Mouse (Mus musculus) forebrain, postnatal 0 days (tissue): ENCODE data around the gene Rom1. TPM values are rescaled to one million over a fixed set of nuclear protein-coding genes. Genes with fewer than 3 reads are reported as not detected.

ENCODE experiments used
- ATAC-seq: fragments of 200-750 bp; cut with Nextera tagmentation; 2 replicates; pipeline ENCODE4 v1.8.0; 2017; ENCODE audit warnings: mild to moderate bottlenecking, moderate library complexity
- DNase-seq: peaks from one replicate; pipeline ENCODE4 v3.0.0-alpha.2; 2015
- H3K27ac ChIP-seq: fragments of 300-500 bp; sonication (generic); 2 replicates; pipeline ENCODE4 v1.5.1; 2014; ENCODE audit warnings: low read depth, mild to moderate bottlenecking, antibody characterized with exemption, low read length, moderate library complexity, mixed read lengths
- H3K27me3 ChIP-seq: fragments of 300-500 bp; sonication (generic); 2 replicates; pipeline ENCODE4 v1.6.1; 2014; ENCODE audit warnings: mild to moderate bottlenecking, low read length, mixed read lengths; ENCODE audit not compliant: insufficient read depth
- H3K36me3 ChIP-seq: fragments of 300-500 bp; sonication (generic); 2 replicates; pipeline ENCODE4 v1.6.1; 2014; ENCODE audit warnings: mild to moderate bottlenecking, moderate library complexity; ENCODE audit not compliant: insufficient read depth
- H3K4me1 ChIP-seq: fragments of 300-500 bp; sonication (generic); 2 replicates; pipeline ENCODE4 v1.6.1; 2014; ENCODE audit warnings: antibody characterized with exemption; ENCODE audit not compliant: insufficient read depth
- H3K4me2 ChIP-seq: fragments of 300-500 bp; sonication (generic); 2 replicates; pipeline ENCODE4 v1.6.1; 2014; ENCODE audit warnings: low read depth, mild to moderate bottlenecking, moderate library complexity
- H3K4me3 ChIP-seq: fragments of 300-500 bp; sonication (generic); 2 replicates; pipeline ENCODE4 v1.5.1; 2014; ENCODE audit warnings: low read depth, low read length, mixed read lengths
- H3K9ac ChIP-seq: fragments of 300-500 bp; sonication (generic); 2 replicates; pipeline ENCODE4 v1.6.1; 2014; ENCODE audit warnings: mild to moderate bottlenecking
- H3K9me3 ChIP-seq: fragments of 300-500 bp; sonication (generic); 2 replicates; pipeline ENCODE4 v1.6.1; 2016; ENCODE audit warnings: low read length
- CTCF ChIP-seq: sonication (generic); IDR thresholded peaks from 2 replicates; pipeline ENCODE4 v1.5.1; 2016; ENCODE audit warnings: antibody characterized with exemption, control low read depth, low read depth
- WGBS: fragments of 180-500 bp; shearing (Covaris S2); extraction: QIAGEN DNeasy Blood & Tissue Kit; methylation state at CpG from one replicate; pipeline ENCODE4 v1.1.7; 2014; 5-methylcytosine and 5-hydroxymethylcytosine counted together
- polyA plus RNA-seq: library from polyadenylated mRNA; unstranded; fragments of >200 nt; fragmentation: Nextera tagmentation; extraction: Ambion mirVana; gene quantifications from 2 replicates; pipeline ENCODE4 v1.2.1, GENCODE M21; 2015
- total RNA-seq: library from RNA; depleted of rRNA; stranded (reverse); fragments of >200 nt; gene quantifications from 2 replicates; pipeline ENCODE4 v1.2.3, GENCODE M21; 2014

Gene Rom1
- total and polyA plus RNA-seq, 2 experiments from 2014 or later: 3.3 to 3.5 TPM

DNA sequence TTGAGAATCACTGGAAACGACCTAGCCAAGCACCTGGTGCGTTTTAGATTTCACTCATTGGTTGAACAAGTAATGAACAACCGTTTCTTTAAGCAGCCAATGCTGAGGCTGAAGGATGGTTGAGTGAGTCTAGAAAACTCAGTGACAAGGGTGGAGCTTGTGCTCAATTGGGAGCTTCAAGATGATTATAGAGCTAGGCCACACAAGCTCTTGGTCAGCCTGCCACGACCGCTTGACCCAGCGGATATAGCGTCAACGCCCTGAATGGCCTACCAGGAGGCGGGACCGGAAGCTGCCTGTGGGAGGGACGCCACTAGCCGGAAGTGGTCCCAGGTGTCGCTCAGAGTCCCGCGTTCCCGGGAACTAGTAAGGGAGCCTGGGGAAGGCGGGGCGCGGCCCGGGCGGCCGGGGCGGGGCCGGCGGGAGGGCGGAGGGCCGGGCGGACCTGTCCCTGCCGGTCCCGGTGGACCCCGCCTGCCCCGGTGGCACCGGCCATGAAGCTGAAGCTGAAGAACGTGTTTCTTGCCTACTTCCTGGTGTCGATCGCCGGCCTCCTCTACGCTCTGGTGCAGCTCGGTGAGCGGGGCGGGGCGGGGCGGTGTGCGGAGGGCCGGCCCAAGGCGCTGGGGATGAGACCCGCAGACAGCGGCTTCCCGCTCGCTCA, 9.0 kb downstream of the Rom1 start, which contains the start of gene B3gat3:
Gene B3gat3, plus strand, starts transcription at position 302 of the 664 bp plus-strand sequence.
- Histone ChIP-seq H3K4me3 (peak within 1 kb of the TSS; percentile 89), H3K27me3 (no peaks in the 10 kb centered on the region), H3K4me2 (peak within 1 kb of the TSS; percentile 79), H3K9me3 (no peaks in the 10 kb centered on the region), H3K9ac (peak within 1 kb of the TSS; percentile 76), H3K36me3 (peaks cover 14% of the 10 kb centered on the region), H3K27ac (peak within 1 kb of the TSS; percentile 86), H3K4me1 (peaks cover 14% of the 10 kb centered on the region)
- 2% methylated on average over 39 of the region's 50 CpGs for WGBS
- ATAC-seq (peak; percentile 97), DNase-seq (peak; percentile 92)
- TF ChIP-seq CTCF: no peak

DNA sequence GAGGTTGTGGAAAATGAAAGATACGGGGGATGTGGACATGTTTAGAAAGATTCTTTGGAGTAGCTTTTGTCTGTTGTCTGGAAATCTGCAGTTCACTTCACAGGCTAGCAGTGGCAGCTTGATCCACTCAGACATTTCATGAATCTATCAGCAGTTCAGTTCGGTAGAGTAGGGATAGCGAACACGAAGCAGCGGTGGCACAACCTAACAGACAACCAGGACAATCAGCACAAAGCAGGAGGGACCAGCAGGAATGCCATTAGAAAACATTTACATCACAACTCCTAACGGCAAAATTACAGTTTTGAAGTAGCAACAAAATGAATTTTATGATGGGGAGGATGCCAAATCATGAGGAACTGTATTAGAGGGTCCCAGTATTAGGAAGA, 9.5 kb downstream of the Rom1 start:
- TF ChIP-seq CTCF: no peak
- WGBS: 70% methylated on average over 6 of the region's 6 CpGs
- no peak for DNase-seq
- Histone ChIP-seq H3K4me1 (peaks cover 14% of the 10 kb centered on the region), H3K4me2 (peak overlapping the region; percentile 79), H3K36me3 (peaks cover 18% of the 10 kb centered on the region), H3K4me3 (peak overlapping the region; percentile 89), H3K9ac (no peak overlapping the region), H3K27ac (peak overlapping the region; percentile 86), H3K9me3 (no peaks in the 10 kb centered on the region), H3K27me3 (no peaks in the 10 kb centered on the region)
- no peak for ATAC-seq

DNA sequence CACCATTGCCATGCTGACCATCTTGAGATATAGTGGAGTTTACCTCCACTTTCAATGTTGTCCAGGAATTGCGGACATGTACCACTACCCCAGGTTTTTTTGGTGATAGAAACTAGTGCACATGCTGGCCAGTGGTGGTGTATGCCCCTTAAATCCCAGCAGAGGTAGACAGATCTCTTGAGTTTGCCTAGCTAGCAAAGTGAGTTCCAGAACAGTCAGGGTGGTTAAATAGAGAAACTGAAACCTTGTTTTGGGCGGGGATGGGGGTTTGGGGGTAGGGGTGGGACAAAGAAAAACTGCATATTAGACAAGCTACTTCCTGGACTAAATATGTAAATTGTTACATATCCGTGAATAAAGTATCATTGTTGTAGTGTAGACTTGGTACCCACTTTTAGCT, 10.2 kb downstream of the Rom1 start:
- WGBS: 94% methylated on average over 3 of the region's 3 CpGs
- ATAC-seq: no peak

DNA sequence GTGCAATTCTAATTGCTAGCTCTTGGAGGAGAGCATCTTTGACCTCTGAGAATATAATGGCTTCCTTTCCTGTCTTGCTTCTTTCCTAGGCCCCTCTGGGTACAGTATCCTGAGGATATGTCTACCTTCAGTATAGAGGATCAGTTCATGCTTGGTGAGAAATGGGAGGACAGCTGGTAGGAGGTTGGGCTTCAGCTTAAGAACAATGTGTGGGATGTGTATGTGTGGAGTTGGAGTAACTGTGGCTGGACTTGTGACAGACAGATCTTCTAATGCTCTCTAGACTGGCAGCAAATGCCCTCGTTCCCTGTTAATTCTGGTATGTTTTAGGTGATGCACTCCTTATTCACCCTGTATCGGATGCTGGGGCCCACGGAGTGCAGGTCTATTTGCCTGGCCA, 14.9 kb downstream of the Rom1 start:
- no peak overlapping the region for H3K9ac ChIP-seq
- no peak for TF ChIP-seq CTCF
- ATAC-seq (no peak), DNase-seq (no peak)
- H3K4me1 ChIP-seq: no peaks in the 10 kb centered on the region
- no peak overlapping the region for H3K27ac ChIP-seq
- H3K4me2 ChIP-seq: no peak overlapping the region
- no peak overlapping the region for H3K4me3 ChIP-seq
- no peaks in the 10 kb centered on the region for H3K27me3 ChIP-seq
- 96% methylated on average over 3 of the region's 3 CpGs for WGBS
- peaks cover 70% of the 10 kb centered on the region for H3K36me3 ChIP-seq
- H3K9me3 ChIP-seq: no peaks in the 10 kb centered on the region

More for the DNA sequence above, 10.2 kb downstream of the Rom1 start:
- no peak for DNase-seq
- Histone ChIP-seq H3K27me3 (no peaks in the 10 kb centered on the region), H3K4me3 (no peak overlapping the region), H3K27ac (no peak overlapping the region), H3K36me3 (peaks cover 24% of the 10 kb centered on the region), H3K9ac (no peak overlapping the region), H3K4me2 (no peak overlapping the region), H3K4me1 (peaks cover 14% of the 10 kb centered on the region), H3K9me3 (no peaks in the 10 kb centered on the region)
- TF ChIP-seq CTCF: no peak

DNA sequence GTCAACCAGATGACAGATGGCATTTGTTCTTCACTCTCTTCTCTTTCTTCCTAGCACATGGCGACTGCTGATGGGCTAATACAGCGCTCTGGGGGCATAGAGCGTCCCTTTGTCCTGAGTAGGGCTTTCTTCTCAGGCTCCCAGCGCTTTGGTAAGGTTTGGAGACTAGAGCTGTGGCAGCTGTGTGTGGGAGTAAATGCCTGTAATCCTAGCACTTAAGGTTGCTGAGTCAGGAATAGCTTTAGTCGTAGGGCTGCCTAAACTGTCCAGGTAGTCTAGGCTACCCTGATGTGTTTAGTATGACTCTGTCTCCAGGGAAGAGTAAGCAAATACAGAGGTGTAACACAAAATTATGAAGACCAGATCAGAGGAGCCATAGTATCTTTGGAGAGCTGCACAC, 17.3 kb downstream of the Rom1 start:
- H3K4me3 ChIP-seq: no peak overlapping the region
- no peak overlapping the region for H3K27ac ChIP-seq
- H3K9me3 ChIP-seq: no peaks in the 10 kb centered on the region
- ATAC-seq (no peak), DNase-seq (no peak)
- no peaks in the 10 kb centered on the region for H3K27me3 ChIP-seq
- no peak overlapping the region for H3K9ac ChIP-seq
- 95% methylated on average over 5 of the region's 5 CpGs for whole genome bisulfite sequencing
- H3K36me3 ChIP-seq: peaks cover 94% of the 10 kb centered on the region
- no peak overlapping the region for H3K4me2 ChIP-seq
- TF ChIP-seq CTCF: no peak
- H3K4me1 ChIP-seq: no peaks in the 10 kb centered on the region

DNA sequence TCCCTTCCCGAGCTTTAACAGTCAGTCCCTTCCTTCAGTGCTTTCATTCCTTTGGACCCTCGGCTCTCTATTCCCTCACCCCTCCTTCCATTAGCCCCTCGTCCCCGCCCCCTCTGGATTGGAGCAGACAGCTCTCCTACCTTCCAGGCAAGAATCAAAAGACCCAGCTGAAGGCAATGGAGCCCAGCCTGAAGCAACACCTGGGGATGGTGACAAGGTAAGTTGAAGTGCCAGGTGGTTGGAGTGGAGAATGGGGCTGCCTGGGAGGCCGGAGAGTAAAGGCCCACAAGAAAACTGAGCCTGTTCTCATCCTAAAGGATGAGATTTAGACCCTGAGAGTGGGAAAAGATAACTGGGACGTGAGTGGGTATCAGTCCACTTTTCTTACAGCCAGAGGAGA, 20.6 kb downstream of the Rom1 start:
- WGBS: 91% methylated on average over 6 of the region's 6 CpGs

DNA sequence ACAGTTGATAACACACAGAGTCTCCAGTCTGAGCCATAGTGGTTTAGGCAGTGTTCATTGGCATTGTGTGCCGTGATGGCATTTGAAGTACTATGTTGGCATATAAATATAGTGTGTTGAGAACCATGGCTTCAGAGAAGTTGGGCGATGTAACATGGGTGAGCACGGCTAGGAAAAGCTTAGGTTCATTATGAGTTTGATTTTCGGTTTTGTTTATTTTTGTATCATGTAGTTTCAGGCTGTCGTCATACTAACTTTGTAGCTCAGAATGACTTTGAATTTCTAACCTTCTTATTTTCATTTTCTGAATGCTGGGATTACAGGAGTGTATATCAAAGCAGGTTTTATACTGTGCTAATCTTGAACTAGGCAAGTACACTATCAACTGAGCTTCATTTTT, 25.7 kb downstream of the Rom1 start:
- peaks cover 58% of the 10 kb centered on the region for H3K36me3 ChIP-seq
- peaks cover 6% of the 10 kb centered on the region for H3K4me1 ChIP-seq
- H3K9ac ChIP-seq: no peak overlapping the region
- no peak overlapping the region for H3K4me2 ChIP-seq
- DNase-seq (no peak), ATAC-seq (no peak)
- no peak overlapping the region for H3K27ac ChIP-seq
- no peak overlapping the region for H3K4me3 ChIP-seq
- no peaks in the 10 kb centered on the region for H3K9me3 ChIP-seq
- WGBS: 94% methylated on average over 5 of the region's 5 CpGs
- H3K27me3 ChIP-seq: no peaks in the 10 kb centered on the region
- no peak for TF ChIP-seq CTCF

More for the DNA sequence above, 20.6 kb downstream of the Rom1 start:
- no peak for ATAC-seq
- H3K4me3 ChIP-seq: no peak overlapping the region
- H3K36me3 ChIP-seq: peaks cover 91% of the 10 kb centered on the region
- H3K4me1 ChIP-seq: no peaks in the 10 kb centered on the region
- no peak for TF ChIP-seq CTCF
- H3K4me2 ChIP-seq: no peak overlapping the region
- no peaks in the 10 kb centered on the region for H3K27me3 ChIP-seq
- no peak overlapping the region for H3K27ac ChIP-seq
- no peaks in the 10 kb centered on the region for H3K9me3 ChIP-seq
- H3K9ac ChIP-seq: no peak overlapping the region
- DNase-seq: no peak
